Mouse (Mus musculus) neural tube, embryonic 13.5 days (tissue): ENCODE measurements around the gene Gatb. TPM values are rescaled to one million over a fixed set of nuclear protein-coding genes. Genes with fewer than 3 reads are reported as not detected.

ENCODE experiments used
- ATAC-seq: fragments of 200-750 bp; cut with Nextera tagmentation; 2 replicates; pipeline ENCODE4 v1.8.0; 2017; ENCODE audit warnings: low read depth, mild to moderate bottlenecking, moderate TSS enrichment, moderate library complexity
- H3K27ac ChIP-seq: fragments of 300-500 bp; sonication (generic); replicated peaks from 2 replicates; pipeline ENCODE4 v1.5.1; 2015; ENCODE audit warnings: moderate library complexity, mild to moderate bottlenecking, inconsistent platforms
- H3K27me3 ChIP-seq: fragments of 300-500 bp; sonication (generic); 2 replicates; pipeline ENCODE4 v1.6.1; 2015; ENCODE audit warnings: mild to moderate bottlenecking, inconsistent platforms
- H3K36me3 ChIP-seq: fragments of 300-500 bp; sonication (generic); 2 replicates; pipeline ENCODE4 v1.6.1; 2015; ENCODE audit warnings: mild to moderate bottlenecking, inconsistent platforms
- H3K4me1 ChIP-seq: fragments of 300-500 bp; sonication (generic); replicated peaks from 2 replicates; pipeline ENCODE4 v1.6.1; 2015; ENCODE audit warnings: inconsistent platforms
- H3K4me2 ChIP-seq: fragments of 300-500 bp; sonication (generic); 2 replicates; pipeline ENCODE4 v1.6.1; 2015; ENCODE audit warnings: inconsistent platforms, mild to moderate bottlenecking, moderate library complexity
- H3K4me3 ChIP-seq: fragments of 300-500 bp; sonication (generic); 2 replicates; pipeline ENCODE4 v1.5.1; 2015; ENCODE audit warnings: mild to moderate bottlenecking, inconsistent platforms
- H3K9ac ChIP-seq: fragments of 300-500 bp; sonication (generic); 2 replicates; pipeline ENCODE4 v1.6.1; 2015; ENCODE audit warnings: moderate library complexity, mild to moderate bottlenecking, inconsistent platforms
- H3K9me3 ChIP-seq: fragments of 300-500 bp; sonication (generic); 2 replicates; pipeline ENCODE4 v1.6.1; 2016; ENCODE audit warnings: inconsistent platforms
- WGBS: fragments of 180-500 bp; shearing (Covaris S2); methylation state at CpG from one replicate; pipeline ENCODE4 v1.1.7; 2015; 5-methylcytosine and 5-hydroxymethylcytosine counted together
- polyA plus RNA-seq: library from polyadenylated mRNA; unstranded; fragments of >200 nt; fragmentation: Nextera tagmentation; extraction: Ambion mirVana; gene quantifications from 2 replicates; pipeline ENCODE4 v1.2.1, GENCODE M21; 2015

The Gatb gene
- polyA plus RNA-seq, 1 experiment from 2014 or later = 19.9 TPM

DNA sequence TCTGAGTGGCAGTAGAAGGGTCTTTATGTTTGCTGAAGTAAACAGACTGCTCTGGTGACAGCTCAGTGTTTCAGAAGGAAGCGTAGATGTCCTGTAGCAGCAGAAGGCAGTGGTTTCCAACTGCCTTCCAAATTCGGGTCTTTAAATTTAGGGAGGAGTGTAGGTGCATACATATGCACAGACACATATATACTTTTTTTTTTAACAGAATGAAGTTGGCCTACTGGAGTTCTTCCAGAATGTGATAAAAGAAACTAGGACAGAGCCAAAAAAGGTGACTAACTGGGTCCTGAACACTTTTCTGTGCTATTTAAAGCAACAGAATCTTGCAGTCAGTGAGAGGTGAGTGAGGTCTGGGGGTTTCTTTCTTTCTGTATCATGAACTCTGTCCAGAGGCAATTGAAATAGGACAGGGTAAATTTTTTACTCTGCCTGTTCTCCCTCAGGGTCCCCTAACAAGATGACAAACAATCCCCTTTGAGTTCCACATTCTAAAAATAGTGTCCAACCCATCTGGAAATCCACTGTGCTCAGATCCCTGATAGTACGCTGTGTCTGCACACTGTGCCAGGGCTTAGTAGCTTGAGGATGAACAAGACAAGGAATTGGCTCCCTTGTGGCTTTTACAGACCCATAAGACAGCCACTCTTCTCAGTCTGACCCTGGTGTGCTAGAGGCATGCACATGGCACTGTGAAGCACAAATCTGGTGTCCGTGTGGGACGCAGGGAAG is 63.0 kb downstream of the Gatb start:
- Histone ChIP-seq H3K9me3 (no peaks in the 10 kb centered on the region), H3K4me3 (no peak overlapping the region), H3K36me3 (no peaks in the 10 kb centered on the region), H3K9ac (no peak overlapping the region), H3K27me3 (no peaks in the 10 kb centered on the region), H3K27ac (no peak overlapping the region), H3K4me1 (no peaks in the 10 kb centered on the region), H3K4me2 (no peak overlapping the region)
- WGBS = 89% methylated on average over 5 of the region's 5 CpGs
- ATAC-seq = no peak

DNA sequence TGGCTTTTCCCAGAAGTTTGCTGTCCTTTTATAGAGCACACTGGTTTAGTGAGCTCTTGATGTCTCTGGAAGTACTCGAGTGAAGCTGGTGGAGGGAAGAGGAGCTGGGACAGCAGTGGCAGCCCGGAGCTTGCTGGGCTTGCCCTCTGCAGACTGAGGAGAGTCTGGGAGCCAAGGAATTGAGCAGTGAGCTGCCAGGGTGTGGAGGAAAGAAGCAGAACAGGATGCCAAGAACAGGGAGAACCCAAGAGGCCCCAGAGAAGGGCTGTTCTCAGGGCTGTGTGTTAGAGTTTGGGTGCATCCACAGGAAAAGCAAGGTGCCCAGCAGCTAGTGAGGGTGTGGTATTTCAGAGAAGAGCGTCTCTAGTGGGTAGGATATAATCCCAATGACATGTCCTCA is 67.8 kb downstream of the Gatb start:
- no peaks in the 10 kb centered on the region for H3K9me3 ChIP-seq
- no peak overlapping the region for H3K9ac ChIP-seq
- no peaks in the 10 kb centered on the region for H3K4me1 ChIP-seq
- no peaks in the 10 kb centered on the region for H3K36me3 ChIP-seq
- H3K4me3 ChIP-seq = no peak overlapping the region
- WGBS = 92% methylated on average over 3 of the region's 3 CpGs
- H3K4me2 ChIP-seq = no peak overlapping the region
- H3K27ac ChIP-seq = no peak overlapping the region
- H3K27me3 ChIP-seq = no peaks in the 10 kb centered on the region
- ATAC-seq = no peak

DNA sequence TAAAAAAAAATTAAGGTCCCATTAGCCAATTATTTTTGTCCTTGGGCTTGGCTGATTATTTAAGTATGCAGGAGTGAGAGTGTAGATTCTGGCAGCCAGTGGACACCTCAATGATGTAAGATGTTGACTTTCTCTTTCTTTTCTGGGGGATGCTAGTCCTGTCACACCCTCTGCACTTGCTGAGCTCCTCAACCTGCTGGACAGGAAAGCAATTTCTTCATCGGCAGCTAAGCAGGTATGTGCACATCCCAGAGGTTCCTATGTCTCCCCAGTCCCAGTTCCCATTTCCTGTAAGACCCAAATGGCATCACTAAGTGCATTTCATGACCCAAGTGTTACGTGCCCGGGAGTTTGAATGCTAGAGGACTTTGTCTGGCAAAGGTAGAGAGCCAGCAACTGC is 70.9 kb downstream of the Gatb start:
- Histone ChIP-seq H3K9ac (no peak overlapping the region), H3K9me3 (no peaks in the 10 kb centered on the region), H3K4me3 (no peak overlapping the region), H3K4me1 (no peaks in the 10 kb centered on the region), H3K36me3 (no peaks in the 10 kb centered on the region), H3K27ac (no peak overlapping the region), H3K4me2 (no peak overlapping the region), H3K27me3 (no peaks in the 10 kb centered on the region)
- 93% methylated on average over 3 of the region's 3 CpGs for WGBS
- no peak for ATAC-seq

DNA sequence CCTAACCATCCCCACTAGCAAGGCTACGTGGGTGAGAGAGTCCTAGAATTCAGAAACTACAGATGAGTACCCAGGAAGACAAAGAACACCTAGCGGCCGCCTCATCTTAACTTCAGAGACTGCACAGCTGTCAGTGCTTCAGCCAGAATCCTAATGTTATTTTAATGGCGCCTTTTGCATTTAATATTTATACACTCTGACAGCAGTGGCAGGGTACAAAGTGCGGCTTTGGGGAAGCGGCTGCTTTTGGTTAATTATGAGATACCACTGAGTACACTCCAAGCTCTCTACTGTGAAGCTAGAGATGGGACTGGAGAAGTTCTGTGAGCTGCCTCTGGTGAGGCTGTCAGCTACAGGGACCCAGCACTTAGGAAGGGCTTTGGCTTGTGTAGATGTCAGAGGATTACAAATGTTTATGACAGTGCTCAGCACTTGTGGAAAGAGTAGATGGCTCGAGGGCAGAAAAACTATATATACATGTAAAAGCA is 71.6 kb downstream of the Gatb start:
- ATAC-seq = no peak
- no peak overlapping the region for H3K9ac ChIP-seq
- 80% methylated on average over 7 of the region's 7 CpGs for WGBS

DNA sequence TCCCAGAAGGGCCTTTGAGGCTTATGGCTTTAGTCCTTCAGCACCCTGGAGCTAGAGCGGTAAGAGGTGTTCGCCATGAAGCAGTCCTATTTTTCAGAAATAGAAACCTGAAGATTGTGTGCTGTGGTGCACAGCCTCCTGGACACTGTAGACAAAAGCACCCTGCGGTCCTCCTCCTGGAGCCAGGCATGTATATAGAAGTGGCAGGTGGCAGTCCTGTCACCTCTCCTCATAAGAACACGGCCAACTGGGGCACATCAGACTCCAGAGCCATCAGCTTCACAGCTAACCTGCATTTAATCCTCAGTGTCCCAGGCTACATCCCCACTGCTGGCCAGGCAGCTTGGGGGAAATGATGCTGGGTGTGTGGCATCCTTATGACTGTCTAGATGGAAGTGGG is 75.3 kb downstream of the Gatb start:
- Histone ChIP-seq H3K9me3 (no peaks in the 10 kb centered on the region), H3K9ac (no peak overlapping the region), H3K4me1 (peaks cover 7% of the 10 kb centered on the region), H3K4me2 (no peak overlapping the region), H3K36me3 (peaks cover 5% of the 10 kb centered on the region; the same call in 1 of the 2 replicates), H3K27ac (no peak overlapping the region), H3K4me3 (no peak overlapping the region), H3K27me3 (no peaks in the 10 kb centered on the region)
- 93% methylated on average over 4 of the region's 4 CpGs for WGBS
- no peak for ATAC-seq

More for the DNA sequence above, 71.6 kb downstream of the Gatb start:
- Histone ChIP-seq H3K27ac (no peak overlapping the region), H3K27me3 (no peaks in the 10 kb centered on the region), H3K4me2 (no peak overlapping the region), H3K4me3 (no peak overlapping the region), H3K9me3 (no peaks in the 10 kb centered on the region), H3K4me1 (no peaks in the 10 kb centered on the region), H3K36me3 (no peaks in the 10 kb centered on the region)

DNA sequence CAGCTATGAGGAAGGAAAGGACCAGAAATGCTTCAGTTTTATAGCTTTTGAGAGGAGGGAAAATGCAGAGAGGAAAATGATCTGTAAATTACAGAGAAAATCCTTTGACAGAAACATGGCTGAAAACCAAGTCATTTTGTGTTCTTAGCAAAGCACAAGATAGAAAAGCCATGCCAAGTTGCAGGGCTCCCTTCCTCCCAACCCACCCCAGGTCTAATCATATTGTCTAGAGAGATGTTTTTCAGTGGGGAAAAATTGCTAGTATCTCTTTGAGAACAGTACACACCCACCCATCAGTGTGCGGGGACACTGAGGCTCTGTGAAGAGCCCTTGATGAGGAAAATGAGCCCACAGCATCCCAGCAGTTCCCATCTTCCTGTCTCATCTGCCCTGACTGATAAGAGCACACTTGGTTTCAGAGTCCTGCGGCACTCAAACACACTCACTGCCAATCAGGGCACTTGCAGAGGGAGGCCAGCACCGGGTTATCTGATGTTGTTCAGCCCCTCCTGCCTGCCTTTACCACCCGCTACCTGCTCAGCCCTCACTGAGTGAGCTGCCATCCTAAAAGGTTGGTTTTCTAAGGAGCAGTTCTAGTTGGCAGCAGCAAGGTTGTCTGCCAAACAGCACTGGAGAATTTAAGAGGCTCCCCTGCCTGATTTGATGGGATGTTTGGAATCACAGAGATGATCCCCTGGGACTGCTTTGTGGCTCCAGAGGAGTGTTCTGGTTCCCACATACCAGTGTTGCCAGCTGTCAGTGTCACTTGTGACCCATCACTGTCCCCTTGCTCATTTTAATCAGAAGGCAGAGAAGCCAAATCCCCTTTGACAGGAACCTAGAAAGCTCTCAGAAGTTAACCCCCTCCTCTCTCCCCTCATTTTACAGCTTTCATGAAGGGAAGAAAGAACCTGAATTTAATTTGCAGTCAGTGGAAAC is 79.1 kb downstream of the Gatb start:
- WGBS = 81% methylated on average over 4 of the region's 4 CpGs
- H3K4me3 ChIP-seq = no peak overlapping the region
- peaks cover 13% of the 10 kb centered on the region; the same call in 1 of the 2 replicates for H3K36me3 ChIP-seq
- no peak overlapping the region for H3K4me2 ChIP-seq
- 0 out of 2 replicates have a peak, but pooled peaks have one; percentile 40 for ATAC-seq
- 0 out of 2 replicates have a peak overlapping the region, but pooled peaks have one; percentile 38 for H3K27ac ChIP-seq
- no peak overlapping the region for H3K9ac ChIP-seq
- peaks cover 7% of the 10 kb centered on the region for H3K4me1 ChIP-seq
- no peaks in the 10 kb centered on the region for H3K27me3 ChIP-seq
- H3K9me3 ChIP-seq = no peaks in the 10 kb centered on the region

DNA sequence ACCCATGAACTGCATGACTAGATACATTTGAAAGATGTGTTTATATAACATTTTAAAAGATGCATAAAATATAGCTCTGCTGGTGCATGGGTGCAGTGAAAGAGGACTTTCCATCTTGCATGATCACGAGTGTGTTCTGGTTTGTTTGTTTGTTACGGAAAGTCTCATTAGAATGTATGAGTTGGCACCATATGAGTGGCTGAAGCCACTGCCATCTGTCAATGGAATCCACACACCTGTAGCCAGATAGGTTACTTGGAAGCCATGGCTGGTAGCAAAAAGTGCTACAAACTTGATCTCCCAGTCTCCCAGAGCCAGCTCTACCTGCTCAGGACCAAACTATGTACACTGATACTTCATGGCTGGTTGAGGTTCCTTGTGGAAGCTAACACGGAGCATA is 81.6 kb downstream of the Gatb start:
- Histone ChIP-seq H3K27ac (no peak overlapping the region), H3K9ac (no peak overlapping the region), H3K9me3 (no peaks in the 10 kb centered on the region), H3K27me3 (no peaks in the 10 kb centered on the region), H3K4me1 (peaks cover 7% of the 10 kb centered on the region), H3K4me2 (no peak overlapping the region), H3K4me3 (no peak overlapping the region), H3K36me3 (peaks cover 13% of the 10 kb centered on the region; the same call in 1 of the 2 replicates)
- ATAC-seq = no peak
- 96% methylated on average over 3 of the region's 3 CpGs for WGBS

DNA sequence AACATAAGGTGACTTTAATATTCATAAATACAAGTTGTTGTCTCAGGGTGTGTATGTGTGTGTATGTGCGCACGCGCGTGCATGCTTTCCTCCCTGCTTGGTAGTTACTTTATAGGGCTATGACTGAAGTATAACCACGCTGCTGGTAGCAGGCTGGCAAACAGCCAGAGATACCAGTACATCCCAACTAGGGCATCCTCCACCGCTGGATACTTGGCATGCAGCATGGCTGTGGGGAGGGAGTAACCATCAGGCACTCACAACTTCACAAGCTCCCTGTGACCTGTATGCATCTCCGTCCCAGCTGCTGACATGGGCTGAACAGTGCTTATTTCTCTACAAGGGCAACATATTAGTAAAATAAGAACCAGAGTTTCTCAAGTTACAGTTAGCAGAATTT is 85.8 kb downstream of the Gatb start:
- Histone ChIP-seq H3K9me3 (no peaks in the 10 kb centered on the region), H3K27me3 (no peaks in the 10 kb centered on the region), H3K9ac (no peak overlapping the region), H3K27ac (no peak overlapping the region), H3K4me2 (no peak overlapping the region), H3K4me1 (peaks cover 8% of the 10 kb centered on the region), H3K36me3 (peaks cover 5% of the 10 kb centered on the region; the same call in 1 of the 2 replicates), H3K4me3 (no peak overlapping the region)
- 89% methylated on average over 7 of the region's 7 CpGs for WGBS
- no peak for ATAC-seq

DNA sequence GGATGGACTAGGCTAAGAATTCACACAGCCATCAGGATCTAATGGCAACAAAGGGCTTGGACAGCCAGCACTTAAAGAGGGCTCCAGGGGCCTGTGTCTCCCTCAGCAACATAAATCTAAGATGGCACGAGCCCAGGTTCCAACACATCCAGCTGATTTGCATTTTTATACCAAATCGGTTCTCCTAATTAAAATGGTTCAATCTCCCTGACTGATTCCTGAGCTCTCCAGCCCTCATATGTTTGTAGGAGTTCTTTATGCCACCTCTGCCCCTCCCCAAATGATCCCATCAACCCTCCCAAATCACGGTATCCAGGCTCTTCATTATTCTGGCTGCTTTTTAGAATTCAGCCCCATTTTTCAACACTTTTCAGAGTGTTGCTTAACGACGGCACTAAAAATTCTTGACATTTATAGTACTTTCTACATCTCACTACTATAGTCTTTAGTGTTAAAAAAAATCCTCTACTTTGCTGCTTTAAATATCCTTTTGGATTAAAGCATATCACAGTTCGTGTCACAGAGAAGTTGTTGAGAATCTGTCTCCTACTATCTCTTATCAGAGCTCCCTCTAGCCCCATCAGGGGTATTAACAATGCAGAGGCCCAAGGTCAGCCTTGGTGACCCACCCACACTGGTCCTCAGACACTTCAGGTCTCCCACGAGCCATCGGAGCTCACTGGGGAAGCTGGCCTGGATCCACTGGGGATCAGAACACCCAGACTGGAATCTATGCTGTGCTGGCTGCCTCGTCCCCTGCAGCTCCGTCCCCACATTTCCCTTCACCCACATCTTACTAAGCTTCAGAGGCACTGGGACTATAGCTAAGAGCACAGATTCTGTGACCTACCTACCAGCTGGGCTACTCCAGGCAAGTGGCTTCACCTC is 88.3 kb downstream of the Gatb start:
- no peak; the same call in 1 of the 2 replicates for ATAC-seq
- Histone ChIP-seq H3K9me3 (no peaks in the 10 kb centered on the region), H3K4me2 (no peak overlapping the region), H3K9ac (no peak overlapping the region), H3K36me3 (no peaks in the 10 kb centered on the region), H3K27me3 (no peaks in the 10 kb centered on the region), H3K4me1 (peaks cover 8% of the 10 kb centered on the region), H3K27ac (peak overlapping the region; percentile 49; the same call in 1 of the 2 replicates), H3K4me3 (no peak overlapping the region)
- WGBS = 57% methylated on average over 10 of the region's 10 CpGs

DNA sequence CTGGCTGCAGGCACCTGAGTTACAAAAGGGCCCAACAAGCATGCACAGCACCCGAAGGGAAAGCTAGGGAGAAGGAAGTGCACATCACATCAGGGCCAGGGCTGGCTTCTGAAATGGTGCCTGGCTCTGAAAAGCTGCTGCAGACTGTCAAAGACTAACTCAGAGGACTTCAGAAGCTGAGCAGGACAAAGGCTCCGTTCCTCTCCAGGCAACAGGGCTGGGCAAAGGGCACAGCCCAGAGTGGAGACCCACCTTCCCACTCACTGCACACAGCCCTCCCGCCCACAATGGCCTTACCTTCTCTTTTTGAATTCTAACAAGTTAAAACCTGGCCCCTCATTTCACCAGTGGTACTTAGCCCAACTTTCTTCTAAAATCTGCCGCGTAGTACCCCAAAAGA is 89.9 kb downstream of the Gatb start:
- H3K9ac ChIP-seq = no peak overlapping the region
- no peaks in the 10 kb centered on the region for H3K27me3 ChIP-seq
- WGBS = 79% methylated on average over 5 of the region's 5 CpGs
- H3K9me3 ChIP-seq = no peaks in the 10 kb centered on the region
- no peak overlapping the region for H3K4me2 ChIP-seq
- H3K4me1 ChIP-seq = peaks cover 8% of the 10 kb centered on the region
- H3K36me3 ChIP-seq = no peaks in the 10 kb centered on the region
- ATAC-seq = no peak
- H3K27ac ChIP-seq = no peak overlapping the region
- no peak overlapping the region for H3K4me3 ChIP-seq

DNA sequence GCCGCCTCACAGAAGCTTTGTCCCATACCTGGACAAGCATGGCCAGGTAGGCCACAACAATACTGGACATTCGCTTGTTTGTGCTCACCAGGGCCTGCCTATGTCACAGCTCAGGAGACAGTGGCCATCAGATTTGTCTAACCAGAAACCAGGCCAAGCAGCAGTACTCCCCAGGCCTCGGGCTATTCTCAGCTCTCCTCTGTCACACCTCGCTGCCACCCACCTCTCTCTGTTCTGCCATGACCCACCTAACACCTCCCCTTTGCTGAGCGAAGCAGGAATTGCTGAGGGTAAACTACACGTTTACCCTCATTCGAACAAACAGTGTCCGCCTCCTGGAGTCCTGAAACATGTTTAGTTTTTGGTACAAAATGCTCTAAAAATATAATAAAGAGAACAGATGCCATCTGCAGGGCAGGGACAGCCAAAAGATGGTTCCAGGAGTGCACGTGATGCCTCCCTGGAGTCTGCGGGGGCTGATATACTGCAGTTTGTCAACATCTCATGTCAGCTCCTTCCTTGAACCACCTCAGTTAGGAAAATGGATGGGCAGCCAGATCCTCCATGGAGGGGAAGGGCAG is 90.8 kb downstream of the Gatb start:
- WGBS = 83% methylated on average over 10 of the region's 10 CpGs
- no peak overlapping the region for H3K27ac ChIP-seq
- no peak for ATAC-seq

More for the DNA sequence above, 90.8 kb downstream of the Gatb start:
- no peak overlapping the region for H3K4me2 ChIP-seq
- no peaks in the 10 kb centered on the region for H3K9me3 ChIP-seq
- no peaks in the 10 kb centered on the region for H3K36me3 ChIP-seq
- H3K4me3 ChIP-seq = no peak overlapping the region
- H3K9ac ChIP-seq = no peak overlapping the region
- no peaks in the 10 kb centered on the region for H3K27me3 ChIP-seq
- H3K4me1 ChIP-seq = peaks cover 8% of the 10 kb centered on the region
